Comparison of ENCODE assay signal across 17 mouse cellular contexts in genomic region chr9:9102158-9102514, GRCm38 (mm10).
"Had no signal": no experiment of that assay in that cellular context is flagged by ENCODE, and none has a peak within 500 bp of the region (broad histone marks: within the 10 kb centered on the region; RNA-seq: fewer than 3 reads in every experiment).

No protein-coding gene starts in this region.

- ATAC-seq: intestine, embryonic 16.5 days; lung, postnatal 0 days had no signal

- H3K4me1 ChIP-seq: liver, embryonic 13.5 days; midbrain, embryonic 12.5 days; midbrain, embryonic 15.5 days; neural tube, embryonic 12.5 days; neural tube, embryonic 15.5 days had no signal

- H3K9ac ChIP-seq: limb, embryonic 13.5 days; liver, embryonic 13.5 days; lung, embryonic 14.5 days; midbrain, embryonic 12.5 days; midbrain, embryonic 15.5 days; neural tube, embryonic 12.5 days; neural tube, embryonic 15.5 days had no signal

- H3K4me2 ChIP-seq: limb, embryonic 13.5 days; liver, embryonic 13.5 days; lung, embryonic 14.5 days; midbrain, embryonic 12.5 days; midbrain, embryonic 15.5 days; neural tube, embryonic 12.5 days; neural tube, embryonic 15.5 days had no signal

- H3K9me3 ChIP-seq: limb, embryonic 13.5 days; liver, embryonic 13.5 days; midbrain, embryonic 12.5 days; midbrain, embryonic 15.5 days; neural tube, embryonic 12.5 days; neural tube, embryonic 15.5 days had no signal

- DNase-seq: kidney, adult 18-20 months; kidney, adult 9 months; kidney, postnatal 14 days; kidney, postnatal 4 days; liver, embryonic 13.5 days; lung, embryonic 14.5 days; thymus, adult 2 months; thymus, postnatal 14 days; thymus, postnatal 4 days had no signal

- H3K36me3 ChIP-seq: limb, embryonic 13.5 days; liver, embryonic 13.5 days; midbrain, embryonic 12.5 days; midbrain, embryonic 15.5 days; neural tube, embryonic 12.5 days; neural tube, embryonic 15.5 days had no signal

- H3K4me3 ChIP-seq: limb, embryonic 13.5 days; liver, embryonic 13.5 days; midbrain, embryonic 12.5 days; midbrain, embryonic 15.5 days; neural tube, embryonic 12.5 days; neural tube, embryonic 15.5 days had no signal

- H3K27me3 ChIP-seq: limb, embryonic 13.5 days; liver, embryonic 13.5 days; midbrain, embryonic 12.5 days; midbrain, embryonic 15.5 days; neural tube, embryonic 12.5 days; neural tube, embryonic 15.5 days had no signal

- H3K27ac ChIP-seq: liver, embryonic 13.5 days; macrophage; midbrain, embryonic 12.5 days; midbrain, embryonic 15.5 days; neural tube, embryonic 12.5 days; neural tube, embryonic 15.5 days had no signal
